Mouse (Mus musculus): ENCODE measurements at regions not wholly inside any gene's neighbourhood (a gene's known extent, or its start where the extent isn't known, plus 50 kb on each side); places are given as distances from the start of the nearest gene placed in this dataset.

- Histone ChIP-seq H3K27ac (ENCODE audit: low read length) (no peak overlapping the region), H3K36me3 (ENCODE audit: control insufficient read depth, insufficient read depth) (no peaks in the 10 kb centered on the region), H3K9ac (ENCODE audit: low read length) (no peak overlapping the region), H3K27me3 (ENCODE audit: control insufficient read depth, insufficient read depth, low read length) (peaks cover 8% of the 10 kb centered on the region; the same call in 1 of the 2 replicates), H3K4me2 (ENCODE audit: low read depth, low read length) (no peak overlapping the region), H3K4me1 (ENCODE audit: control insufficient read depth, insufficient read depth, low read length) (no peaks in the 10 kb centered on the region), H3K9me3 (replicated peaks; ENCODE audit: control insufficient read depth, low read length) (no peaks in the 10 kb centered on the region), H3K4me3 (ENCODE audit: low read length) (no peak overlapping the region)
- ATAC-seq (replicated peaks; ENCODE audit: extremely low read depth, insufficient read depth, low FRiP score): no peak
- WGBS: 83% methylated on average over 6 of the region's 6 CpGs
Observed at GRCm38 (mm10) chr16:93450896-93451295, 153.0 kb downstream of the Setd4 start.

GRCm38 (mm10) chr16:93449925-93450324 is 153.9 kb downstream of the Setd4 start:
- ATAC-seq (replicated peaks; ENCODE audit: extremely low read depth, insufficient read depth, low FRiP score): no peak
- Histone ChIP-seq H3K4me2 (ENCODE audit: low read depth, low read length) (no peak overlapping the region), H3K36me3 (ENCODE audit: control insufficient read depth, insufficient read depth) (no peaks in the 10 kb centered on the region), H3K9me3 (replicated peaks; ENCODE audit: control insufficient read depth, low read length) (no peaks in the 10 kb centered on the region), H3K4me1 (ENCODE audit: control insufficient read depth, insufficient read depth, low read length) (no peaks in the 10 kb centered on the region), H3K4me3 (ENCODE audit: low read length) (no peak overlapping the region), H3K9ac (ENCODE audit: low read length) (no peak overlapping the region), H3K27ac (ENCODE audit: low read length) (no peak overlapping the region), H3K27me3 (ENCODE audit: control insufficient read depth, insufficient read depth, low read length) (peaks cover 8% of the 10 kb centered on the region; the same call in 1 of the 2 replicates)
- 19% methylated on average over 3 of the region's 3 CpGs for WGBS

- no peak overlapping the region for H3K27ac ChIP-seq (ENCODE audit: low read length)
- no peak overlapping the region for H3K4me2 ChIP-seq (ENCODE audit: low read depth, low read length)
- ATAC-seq (replicated peaks; ENCODE audit: extremely low read depth, insufficient read depth, low FRiP score): no peak
- H3K9me3 ChIP-seq (replicated peaks; ENCODE audit: control insufficient read depth, low read length): peaks cover 2% of the 10 kb centered on the region; the same call in 1 of the 2 replicates
- no peak overlapping the region for H3K4me3 ChIP-seq (ENCODE audit: low read length)
- H3K4me1 ChIP-seq (ENCODE audit: control insufficient read depth, insufficient read depth, low read length): peaks cover under 1% of the 10 kb centered on the region
- no peak overlapping the region for H3K9ac ChIP-seq (ENCODE audit: low read length)
- 0 out of 2 replicates have a peak, but pooled peaks cover 2% of the 10 kb centered on the region for H3K27me3 ChIP-seq (ENCODE audit: control insufficient read depth, insufficient read depth, low read length)
- WGBS: 84% methylated on average over 10 of the region's 10 CpGs
- no peaks in the 10 kb centered on the region for H3K36me3 ChIP-seq (ENCODE audit: control insufficient read depth, insufficient read depth)
Observed at GRCm38 (mm10) chr16:93448124-93448523, 155.7 kb downstream of the Setd4 start.

- Histone ChIP-seq H3K4me3 (ENCODE audit: low read length) (no peak overlapping the region), H3K27ac (ENCODE audit: low read length) (no peak overlapping the region), H3K9ac (ENCODE audit: low read length) (no peak overlapping the region), H3K27me3 (ENCODE audit: control insufficient read depth, insufficient read depth, low read length) (no peaks in the 10 kb centered on the region), H3K36me3 (ENCODE audit: control insufficient read depth, insufficient read depth) (no peaks in the 10 kb centered on the region), H3K9me3 (replicated peaks; ENCODE audit: control insufficient read depth, low read length) (peaks cover 2% of the 10 kb centered on the region; the same call in 1 of the 2 replicates), H3K4me1 (ENCODE audit: control insufficient read depth, insufficient read depth, low read length) (peaks cover 8% of the 10 kb centered on the region), H3K4me2 (ENCODE audit: low read depth, low read length) (no peak overlapping the region)
- 80% methylated on average over 5 of the region's 5 CpGs for WGBS
- ATAC-seq (replicated peaks; ENCODE audit: extremely low read depth, insufficient read depth, low FRiP score): no peak
Observed at GRCm38 (mm10) chr16:93446970-93447369, 156.9 kb downstream of the Setd4 start.

- no peaks in the 10 kb centered on the region for H3K27me3 ChIP-seq (ENCODE audit: control insufficient read depth, insufficient read depth, low read length)
- H3K9me3 ChIP-seq (replicated peaks; ENCODE audit: control insufficient read depth, low read length): peaks cover 2% of the 10 kb centered on the region; the same call in 1 of the 2 replicates
- H3K27ac ChIP-seq (ENCODE audit: low read length): no peak overlapping the region
- H3K36me3 ChIP-seq (ENCODE audit: control insufficient read depth, insufficient read depth): no peaks in the 10 kb centered on the region
- 80% methylated on average over 13 of the region's 13 CpGs for WGBS
- no peak overlapping the region for H3K4me2 ChIP-seq (ENCODE audit: low read depth, low read length)
- peaks cover 8% of the 10 kb centered on the region for H3K4me1 ChIP-seq (ENCODE audit: control insufficient read depth, insufficient read depth, low read length)
- H3K9ac ChIP-seq (ENCODE audit: low read length): no peak overlapping the region
- no peak overlapping the region for H3K4me3 ChIP-seq (ENCODE audit: low read length)
- no peak for ATAC-seq (replicated peaks; ENCODE audit: extremely low read depth, insufficient read depth, low FRiP score)
Observed at GRCm38 (mm10) chr16:93446206-93446605, 157.7 kb downstream of the Setd4 start.

GRCm38 (mm10) chr16:93442837-93443236 is 161.0 kb downstream of the Setd4 start:
- 13% methylated on average over 11 of the region's 11 CpGs for WGBS
- no peak overlapping the region for H3K27ac ChIP-seq (ENCODE audit: low read length)
- H3K4me1 ChIP-seq (ENCODE audit: control insufficient read depth, insufficient read depth, low read length): peaks cover 12% of the 10 kb centered on the region
- peaks cover 2% of the 10 kb centered on the region; the same call in 1 of the 2 replicates for H3K27me3 ChIP-seq (ENCODE audit: control insufficient read depth, insufficient read depth, low read length)
- H3K4me3 ChIP-seq (ENCODE audit: low read length): no peak overlapping the region
- peak overlapping the region; percentile 45 for H3K4me2 ChIP-seq (ENCODE audit: low read depth, low read length)
- no peak for ATAC-seq (replicated peaks; ENCODE audit: extremely low read depth, insufficient read depth, low FRiP score)
- peaks cover 2% of the 10 kb centered on the region; the same call in 1 of the 2 replicates for H3K9me3 ChIP-seq (replicated peaks; ENCODE audit: control insufficient read depth, low read length)
- H3K36me3 ChIP-seq (ENCODE audit: control insufficient read depth, insufficient read depth): no peaks in the 10 kb centered on the region
- H3K9ac ChIP-seq (ENCODE audit: low read length): no peak overlapping the region

- H3K4me3 ChIP-seq (ENCODE audit: low read length): no peak overlapping the region
Observed at GRCm38 (mm10) chr16:93437608-93438425, 166.0 kb downstream of the Setd4 start.

GRCm38 (mm10) chr16:93436732-93437131 is 167.1 kb downstream of the Setd4 start:
- Histone ChIP-seq H3K9me3 (replicated peaks; ENCODE audit: control insufficient read depth, low read length) (no peaks in the 10 kb centered on the region), H3K4me1 (ENCODE audit: control insufficient read depth, insufficient read depth, low read length) (0 out of 2 replicates have a peak, but pooled peaks cover 5% of the 10 kb centered on the region), H3K27ac (ENCODE audit: low read length) (no peak overlapping the region), H3K9ac (ENCODE audit: low read length) (no peak overlapping the region), H3K36me3 (ENCODE audit: control insufficient read depth, insufficient read depth) (no peaks in the 10 kb centered on the region), H3K4me2 (ENCODE audit: low read depth, low read length) (no peak overlapping the region), H3K4me3 (ENCODE audit: low read length) (no peak overlapping the region), H3K27me3 (ENCODE audit: control insufficient read depth, insufficient read depth, low read length) (peaks cover 2% of the 10 kb centered on the region; the same call in 1 of the 2 replicates)
- no peak for ATAC-seq (replicated peaks; ENCODE audit: extremely low read depth, insufficient read depth, low FRiP score)
- WGBS: 36% methylated on average over 3 of the region's 3 CpGs

More at GRCm38 (mm10) chr16:93437608-93438425, 166.0 kb downstream of the Setd4 start:
- no peaks in the 10 kb centered on the region for H3K36me3 ChIP-seq (ENCODE audit: control insufficient read depth, insufficient read depth)
- H3K4me2 ChIP-seq (ENCODE audit: low read depth, low read length): no peak overlapping the region
- H3K27ac ChIP-seq (ENCODE audit: low read length): no peak overlapping the region
- ATAC-seq (replicated peaks; ENCODE audit: extremely low read depth, insufficient read depth, low FRiP score): no peak
- H3K27me3 ChIP-seq (ENCODE audit: control insufficient read depth, insufficient read depth, low read length): peaks cover 2% of the 10 kb centered on the region; the same call in 1 of the 2 replicates
- no peaks in the 10 kb centered on the region for H3K9me3 ChIP-seq (replicated peaks; ENCODE audit: control insufficient read depth, low read length)
- H3K9ac ChIP-seq (ENCODE audit: low read length): no peak overlapping the region
- WGBS: 19% methylated on average over 14 of the region's 14 CpGs
- H3K4me1 ChIP-seq (ENCODE audit: control insufficient read depth, insufficient read depth, low read length): peaks cover 9% of the 10 kb centered on the region; the same call in 1 of the 2 replicates

- Histone ChIP-seq H3K27ac (ENCODE audit: low read length) (no peak overlapping the region), H3K9me3 (replicated peaks; ENCODE audit: control insufficient read depth, low read length) (no peaks in the 10 kb centered on the region), H3K27me3 (ENCODE audit: control insufficient read depth, insufficient read depth, low read length) (no peaks in the 10 kb centered on the region; the same call in 1 of the 2 replicates), H3K36me3 (ENCODE audit: control insufficient read depth, insufficient read depth) (no peaks in the 10 kb centered on the region), H3K9ac (ENCODE audit: low read length) (no peak overlapping the region), H3K4me1 (ENCODE audit: control insufficient read depth, insufficient read depth, low read length) (no peaks in the 10 kb centered on the region), H3K4me3 (ENCODE audit: low read length) (no peak overlapping the region), H3K4me2 (ENCODE audit: low read depth, low read length) (no peak overlapping the region)
- 61% methylated on average over 5 of the region's 5 CpGs for WGBS
- no peak for ATAC-seq (replicated peaks; ENCODE audit: extremely low read depth, insufficient read depth, low FRiP score)
Observed at GRCm38 (mm10) chr16:93431316-93431715, 172.5 kb downstream of the Setd4 start.
